Mouse (Mus musculus) splenic B cell, adult 2 months (primary cell): ENCODE measurements around the gene Arel1.
A peak's percentile ranks its signal among the peaks of the same experiment; 100 is the strongest.

Source experiments
- DNase-seq: peaks from one replicate; pipeline ENCODE4 v3.0.0-alpha.2; 2011; ENCODE audit warnings: low read depth, low spot score
- H3K27me3 ChIP-seq: 2 replicates; pipeline ENCODE4 v1.6.1; 2012; ENCODE audit warnings: mild to moderate bottlenecking, low read length, moderate library complexity, mixed read lengths; ENCODE audit not compliant: control insufficient read depth, poor library complexity, insufficient read depth, severe bottlenecking
- H3K36me3 ChIP-seq: 2 replicates; pipeline ENCODE4 v1.6.1; 2012; ENCODE audit warnings: mild to moderate bottlenecking, low read length, moderate library complexity, mixed read lengths; ENCODE audit not compliant: control insufficient read depth, poor library complexity, insufficient read depth, severe bottlenecking

The Arel1 gene

DNA sequence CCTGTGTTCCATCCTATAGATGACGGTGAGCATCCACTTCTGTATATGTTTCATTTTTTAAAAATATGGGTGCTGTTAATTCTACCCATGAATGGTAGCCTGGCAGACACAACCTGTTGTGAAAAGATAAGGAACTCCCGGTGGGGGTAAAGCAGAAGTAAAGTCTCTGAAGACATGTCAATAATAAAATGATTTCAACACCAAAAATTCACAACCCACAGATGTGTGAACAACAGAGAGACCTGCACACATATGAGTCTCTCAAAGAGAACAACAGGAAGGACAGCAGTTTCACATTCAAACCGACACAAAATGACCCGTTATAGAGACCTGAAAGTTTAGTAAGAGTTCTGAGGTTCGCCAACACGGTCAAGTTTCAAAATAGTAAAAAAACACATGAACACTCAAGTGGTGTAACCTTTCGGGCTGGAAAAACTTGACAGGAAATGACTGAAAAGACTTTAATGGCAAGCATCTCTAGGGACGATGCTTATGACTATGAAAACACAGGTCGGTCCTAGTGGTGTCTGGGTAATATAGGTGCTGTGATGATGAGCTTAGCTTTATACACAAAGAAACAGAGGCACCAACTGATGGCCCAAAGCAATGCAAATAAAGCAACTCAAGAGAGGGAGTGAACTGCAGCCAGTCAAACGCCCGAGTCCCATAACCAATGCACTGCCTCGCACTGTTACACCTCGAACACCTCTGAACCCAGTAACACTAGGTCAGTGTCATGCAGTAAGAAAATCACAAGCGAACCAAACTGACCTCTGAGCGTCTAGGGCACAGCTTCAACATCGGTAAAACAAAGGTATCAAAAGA is 1.7 kb downstream of the Arel1 start:
- DNase-seq = peak; percentile 39
- peaks cover 4% of the 10 kb centered on the region for H3K36me3 ChIP-seq
- H3K27me3 ChIP-seq = no peaks in the 10 kb centered on the region

DNA sequence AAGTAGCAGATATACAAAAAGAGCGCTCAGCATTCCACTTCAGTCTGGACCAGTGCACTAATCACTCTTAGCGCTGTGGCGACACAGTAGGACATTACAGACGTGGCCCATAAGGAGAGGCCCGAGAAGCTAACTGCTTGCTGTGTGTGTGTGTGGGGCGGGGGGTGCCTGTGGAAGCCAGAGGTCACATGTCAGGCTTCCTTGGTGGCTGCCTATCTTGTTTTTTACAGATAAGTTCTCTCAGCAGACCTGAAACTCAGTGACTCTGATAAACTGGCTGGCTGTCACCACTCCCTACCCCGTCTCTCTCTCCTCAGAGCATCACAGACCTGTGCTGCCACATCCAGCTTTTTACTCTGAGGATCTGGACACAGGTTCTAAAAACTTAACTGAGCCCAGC is 8.1 kb downstream of the Arel1 start:
- no peak for DNase-seq
- Histone ChIP-seq H3K27me3 (no peaks in the 10 kb centered on the region), H3K36me3 (peaks cover 4% of the 10 kb centered on the region)

DNA sequence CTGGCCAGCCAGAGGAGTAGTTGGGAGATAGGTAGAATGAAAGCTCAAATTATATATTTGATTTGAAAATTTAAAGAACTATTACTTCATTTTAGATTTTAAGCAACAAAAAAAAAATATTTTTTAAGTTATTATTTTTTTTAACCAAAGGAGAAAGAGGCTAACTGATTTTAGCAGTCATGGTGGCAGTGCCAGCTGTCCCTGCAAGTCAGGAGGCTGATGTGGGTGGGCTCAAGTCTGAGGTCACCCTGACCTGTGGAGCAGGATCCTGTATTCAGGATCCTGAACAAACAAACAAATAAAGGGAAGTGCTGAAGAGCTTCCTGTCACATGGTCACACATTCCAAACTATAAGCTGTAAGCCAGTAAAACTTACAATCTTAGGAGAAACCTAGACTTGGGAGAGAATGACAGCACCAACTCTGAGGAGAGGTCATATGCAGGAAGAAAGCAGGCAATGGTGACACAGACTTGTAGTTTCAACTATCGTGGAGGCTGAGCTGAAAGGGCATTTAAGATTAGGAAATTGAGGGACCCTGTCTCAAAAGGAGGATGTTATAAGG is 11.8 kb downstream of the Arel1 start:
- Histone ChIP-seq H3K36me3 (peaks cover 2% of the 10 kb centered on the region; the same call in 1 of the 2 replicates), H3K27me3 (no peaks in the 10 kb centered on the region)
- no peak for DNase-seq

DNA sequence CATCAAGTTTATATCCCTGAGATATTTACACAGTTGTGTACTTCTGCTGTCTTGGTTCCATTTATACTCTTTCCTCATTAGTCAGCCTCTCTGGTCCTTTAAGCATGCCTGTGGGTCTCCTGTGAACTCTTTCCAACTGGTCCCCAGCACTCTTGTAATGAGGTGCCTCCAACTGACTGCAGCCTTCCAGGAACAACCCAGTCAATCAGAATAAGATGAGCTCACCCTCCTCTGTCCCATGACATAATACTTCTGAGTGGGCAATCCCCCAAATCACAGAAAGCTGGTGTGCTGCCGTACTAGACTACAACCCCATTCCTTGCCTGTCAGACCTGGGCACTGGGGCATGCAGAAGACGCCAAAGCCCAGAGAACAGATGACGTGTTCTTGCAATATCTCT is 14.4 kb downstream of the Arel1 start:
- no peaks in the 10 kb centered on the region for H3K27me3 ChIP-seq
- 0 out of 2 replicates have a peak, but pooled peaks cover 2% of the 10 kb centered on the region for H3K36me3 ChIP-seq
- DNase-seq = no peak

DNA sequence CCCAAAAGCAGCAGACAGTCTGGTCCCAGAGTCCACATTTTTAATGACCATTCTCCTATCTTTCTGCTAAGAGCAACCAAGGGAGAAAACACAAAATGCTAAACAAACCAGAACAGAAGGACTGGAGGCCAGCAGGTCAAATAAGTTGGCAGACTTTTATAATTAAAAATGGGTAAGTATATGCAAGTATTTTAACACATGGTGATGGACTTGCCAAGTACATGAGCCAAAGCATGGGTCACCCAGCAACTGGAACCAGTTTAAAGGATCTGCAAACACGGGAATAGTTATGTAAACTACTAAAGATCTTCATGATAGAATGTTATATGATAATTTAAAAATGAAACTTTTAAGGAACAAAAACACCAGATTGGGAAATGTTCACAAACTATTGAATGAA is 18.3 kb downstream of the Arel1 start:
- no peak for DNase-seq

DNA sequence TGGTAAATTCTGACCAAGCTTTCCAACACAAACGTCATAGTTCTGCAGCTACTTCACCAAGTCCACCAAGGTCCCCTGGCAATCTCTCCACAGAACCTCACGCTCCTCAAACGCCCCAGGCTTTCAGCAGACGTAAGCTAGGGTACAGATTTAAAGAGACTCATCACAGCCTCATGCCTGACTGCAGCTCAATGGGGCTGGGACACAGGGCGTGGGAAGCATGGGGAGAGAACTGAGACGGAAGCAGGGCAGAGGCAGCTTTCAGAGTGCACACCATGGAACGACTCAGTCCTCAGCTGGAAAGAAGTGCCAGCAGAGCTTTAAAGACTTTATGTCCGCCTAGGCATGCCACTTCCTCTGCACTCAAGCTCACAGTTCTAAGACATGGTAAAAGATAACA is 19.2 kb downstream of the Arel1 start:
- Histone ChIP-seq H3K27me3 (no peaks in the 10 kb centered on the region), H3K36me3 (peaks cover 5% of the 10 kb centered on the region)
- no peak for DNase-seq

More for the DNA sequence above, 18.3 kb downstream of the Arel1 start:
- H3K27me3 ChIP-seq = no peaks in the 10 kb centered on the region
- H3K36me3 ChIP-seq = peaks cover 5% of the 10 kb centered on the region

DNA sequence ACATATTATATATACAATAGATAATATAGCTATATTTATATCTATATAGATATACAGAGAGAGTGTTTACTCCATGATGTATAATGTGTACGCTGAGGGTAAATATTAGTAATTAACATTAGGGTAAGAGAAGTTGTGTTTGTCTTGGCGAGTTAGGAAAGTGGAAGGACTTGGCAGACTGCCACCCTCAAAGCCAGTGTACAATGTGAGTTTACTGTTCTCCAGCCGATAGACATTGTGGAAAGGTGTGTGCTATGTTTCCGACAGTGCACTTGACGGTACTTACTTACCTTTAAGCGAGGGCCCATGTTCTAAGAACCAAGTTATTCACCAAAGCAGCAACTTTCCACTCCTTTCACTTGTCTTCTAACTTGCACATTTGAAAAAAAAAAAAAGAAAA is 19.9 kb downstream of the Arel1 start:
- Histone ChIP-seq H3K27me3 (no peaks in the 10 kb centered on the region), H3K36me3 (peaks cover 5% of the 10 kb centered on the region)
- no peak for DNase-seq

DNA sequence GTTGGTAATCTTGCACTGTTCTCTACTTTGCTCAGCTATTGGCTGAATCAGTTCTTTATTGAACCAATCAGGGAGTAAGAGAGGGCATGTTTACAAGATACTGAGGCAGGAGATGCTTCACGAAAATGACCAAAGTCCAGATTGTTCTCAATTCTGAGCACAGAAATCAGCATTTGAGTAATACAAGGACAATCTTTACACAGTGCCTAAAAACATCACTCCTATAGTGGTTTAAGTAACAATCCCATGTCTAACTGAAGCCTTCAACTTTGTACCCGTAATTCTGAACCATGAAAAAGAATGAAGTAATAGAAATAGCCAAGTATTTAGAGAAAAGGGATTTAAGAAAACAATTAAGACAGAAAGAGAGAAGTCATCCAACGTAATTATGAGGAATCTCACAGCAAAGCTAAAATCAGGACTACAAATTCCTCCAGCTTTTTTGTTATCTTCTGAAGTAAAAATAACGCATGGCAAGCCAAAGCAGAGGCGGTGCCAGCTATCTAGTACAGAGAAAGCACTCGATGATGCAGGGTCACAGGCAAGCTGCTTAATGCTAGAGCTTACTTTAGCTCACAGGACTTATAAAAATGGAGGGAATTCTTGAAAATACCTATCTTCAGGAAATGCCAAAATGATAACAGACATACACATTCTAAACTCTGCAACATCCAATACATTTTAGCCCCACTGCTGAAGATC is 22.0 kb downstream of the Arel1 start:
- no peaks in the 10 kb centered on the region for H3K27me3 ChIP-seq
- H3K36me3 ChIP-seq = peaks cover 3% of the 10 kb centered on the region
- no peak for DNase-seq

DNA sequence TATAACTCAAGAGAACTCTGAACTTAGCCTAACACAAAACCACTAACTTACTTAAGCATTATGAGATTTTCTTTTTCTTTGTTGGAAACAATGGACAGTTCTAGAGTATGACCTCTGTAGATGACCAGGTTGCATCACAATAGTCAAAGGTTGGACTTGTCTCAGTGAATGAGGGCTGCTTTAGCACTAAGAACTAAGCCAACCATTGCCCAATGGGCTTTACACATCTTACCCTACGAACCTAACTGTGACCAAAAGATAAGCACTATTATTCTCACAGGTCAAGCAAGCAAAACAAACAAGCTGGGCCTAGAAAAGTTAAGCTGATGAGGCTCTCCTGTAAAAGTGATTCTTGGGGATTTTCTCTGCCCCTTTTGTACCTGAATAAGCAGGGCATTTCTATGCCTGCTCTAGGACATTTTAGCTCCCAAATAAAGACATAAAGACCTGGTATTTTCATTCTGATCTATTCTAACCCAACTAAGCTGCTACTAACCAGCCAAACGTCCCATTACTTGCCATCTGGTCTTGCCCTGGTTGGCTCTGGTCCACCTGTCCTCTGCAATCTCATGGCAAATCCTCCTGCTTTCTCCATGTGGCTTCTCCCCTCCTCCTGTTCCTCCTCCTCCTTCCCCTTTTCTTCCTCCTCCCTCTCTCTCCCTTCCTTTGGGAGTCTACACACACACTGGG is 22.7 kb downstream of the Arel1 start:
- Histone ChIP-seq H3K36me3 (peaks cover 3% of the 10 kb centered on the region), H3K27me3 (no peaks in the 10 kb centered on the region)
- no peak for DNase-seq

DNA sequence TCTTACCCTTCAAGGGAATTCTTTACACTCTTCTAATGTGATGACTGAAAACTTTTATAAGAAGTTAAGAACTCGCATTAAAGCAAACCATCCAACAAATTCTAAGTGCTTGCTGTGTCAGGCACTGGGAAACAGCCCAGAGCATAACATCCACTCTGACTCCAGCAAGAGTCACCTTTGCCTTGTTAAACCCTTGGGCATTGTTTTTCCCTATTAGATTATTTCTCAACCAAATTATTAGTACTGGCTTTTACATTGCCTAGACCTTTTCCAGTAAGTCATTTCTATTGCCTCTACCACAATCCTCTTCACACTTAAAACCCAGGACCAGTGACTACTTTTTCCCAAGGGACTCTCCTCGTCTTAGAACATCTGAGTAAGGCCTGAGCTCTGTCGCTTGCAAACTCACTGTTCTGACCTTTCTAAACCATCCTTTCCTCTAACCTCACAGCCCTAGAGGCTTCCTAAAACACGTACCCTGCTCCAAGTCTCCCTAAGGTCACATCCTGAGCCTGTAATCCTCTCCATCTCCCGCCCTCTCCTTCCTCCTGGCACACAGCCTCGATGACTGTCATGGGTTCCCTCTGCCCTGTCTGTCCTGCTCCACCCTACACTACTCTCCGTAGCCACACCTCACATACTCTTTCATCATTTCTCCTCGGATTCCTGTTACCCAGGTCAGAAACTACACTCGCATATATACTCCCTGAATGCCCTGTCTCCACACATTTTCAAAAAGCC is 25.7 kb downstream of the Arel1 start:
- H3K36me3 ChIP-seq = peaks cover 5% of the 10 kb centered on the region
- H3K27me3 ChIP-seq = no peaks in the 10 kb centered on the region
- DNase-seq = no peak

DNA sequence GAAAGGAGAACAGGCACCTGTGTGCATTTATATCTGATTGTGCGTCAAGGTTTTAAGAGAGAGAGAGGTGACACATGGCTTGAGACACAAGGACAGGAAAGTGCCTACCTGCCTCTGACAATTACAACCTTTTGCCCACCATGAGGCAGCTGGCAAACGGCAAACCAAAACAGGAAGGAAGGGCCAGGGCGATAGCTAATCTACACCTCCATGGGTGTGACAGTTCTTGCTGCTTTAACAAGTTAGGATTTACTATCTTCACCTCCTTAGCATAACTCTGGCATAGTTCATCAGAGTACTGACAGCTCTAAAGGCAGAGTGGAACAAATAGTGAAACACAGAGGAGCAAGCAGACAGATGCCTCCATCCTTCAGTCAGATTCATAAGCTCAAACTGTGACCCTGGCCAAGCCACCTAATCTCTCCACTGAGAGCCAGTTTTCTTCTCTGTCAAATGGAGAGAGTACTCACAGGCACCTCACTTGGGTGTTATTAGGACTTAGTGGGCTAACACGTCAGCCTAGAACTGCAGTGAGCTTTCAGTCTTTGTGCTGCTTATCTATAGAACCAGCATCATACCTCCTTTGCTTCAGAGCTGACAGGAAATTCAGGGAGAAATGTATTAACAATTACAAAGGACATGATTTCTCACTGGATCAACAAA is 26.4 kb downstream of the Arel1 start:
- H3K36me3 ChIP-seq = peaks cover 5% of the 10 kb centered on the region
- DNase-seq = no peak
- no peaks in the 10 kb centered on the region for H3K27me3 ChIP-seq

DNA sequence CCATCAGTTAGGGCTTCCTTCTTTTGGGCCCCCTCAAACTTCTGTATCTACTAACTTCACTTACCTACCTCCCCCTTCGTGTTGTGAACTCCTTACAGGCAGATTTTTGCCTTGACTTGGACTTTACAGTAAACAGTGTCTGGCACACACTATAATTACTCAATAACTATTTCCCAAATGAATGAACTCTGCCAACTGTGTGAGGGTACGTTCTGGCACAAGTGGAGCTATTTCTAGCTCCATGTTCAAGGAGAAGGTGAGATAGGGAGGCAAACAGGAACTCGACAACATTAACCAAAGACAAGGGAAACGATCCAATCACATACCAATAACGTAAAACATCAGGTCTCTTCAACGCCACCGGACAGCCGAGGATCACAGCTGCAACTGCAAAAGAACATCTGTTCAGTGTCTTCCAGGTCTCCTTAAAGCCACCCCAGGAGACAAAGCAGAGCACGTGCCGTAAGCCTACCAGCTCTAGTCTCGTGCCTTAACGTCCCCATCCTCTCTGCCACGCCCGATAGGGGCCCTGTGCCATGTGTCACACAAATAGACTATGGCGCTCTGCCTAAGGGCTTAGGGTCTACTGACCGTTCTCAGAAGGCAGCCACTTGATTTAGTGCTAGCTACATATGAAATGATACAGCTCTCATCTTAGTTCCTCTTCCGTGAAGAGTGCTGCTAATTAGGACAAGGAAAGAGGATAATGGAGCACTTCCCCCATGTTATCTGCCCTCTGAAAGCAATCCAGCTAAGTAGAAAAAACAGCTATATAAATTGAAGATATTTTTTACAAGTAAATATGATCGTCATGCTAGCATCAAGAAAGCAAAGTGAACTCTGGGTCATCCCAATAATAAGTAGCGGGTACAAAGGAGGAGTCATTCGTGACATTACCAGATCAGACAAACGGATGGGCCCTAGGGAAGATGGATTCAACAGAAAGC is 27.4 kb downstream of the Arel1 start:
- DNase-seq = no peak
- Histone ChIP-seq H3K27me3 (no peaks in the 10 kb centered on the region), H3K36me3 (peaks cover 7% of the 10 kb centered on the region)

DNA sequence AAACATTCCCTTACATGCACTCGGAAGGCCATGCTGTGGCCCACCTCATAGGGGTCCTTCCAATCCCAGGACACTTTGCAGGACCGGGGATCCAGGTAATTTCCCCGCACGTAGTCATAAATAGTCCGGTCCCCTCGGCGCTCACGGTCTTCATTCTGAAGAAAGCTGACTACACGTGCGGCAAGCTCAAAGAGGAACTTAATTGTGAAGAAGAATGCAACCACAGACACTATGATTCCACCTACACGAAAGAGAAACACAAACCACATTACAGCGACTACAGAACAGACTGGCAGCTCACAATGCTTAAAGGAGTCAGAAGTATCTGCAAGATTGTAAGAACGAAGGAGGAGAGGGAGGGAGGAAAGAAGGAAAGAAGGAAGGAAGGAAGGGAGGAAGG is 29.0 kb downstream of the Arel1 start:
- Histone ChIP-seq H3K27me3 (no peaks in the 10 kb centered on the region), H3K36me3 (peaks cover 10% of the 10 kb centered on the region)
- peak; percentile 7 for DNase-seq
